Mouse (Mus musculus) kidney, postnatal 4 days (tissue): ENCODE results near the gene Paqr5.
A peak's percentile ranks its signal among the peaks of the same experiment; 100 is the strongest.

Experiments
- DNase-seq, 2 experiments: peaks; one replicate each; pipeline ENCODE4 v3.0.0; 2021; ENCODE audit warnings: mixed read lengths in 2 of 2

The Paqr5 gene

DNA sequence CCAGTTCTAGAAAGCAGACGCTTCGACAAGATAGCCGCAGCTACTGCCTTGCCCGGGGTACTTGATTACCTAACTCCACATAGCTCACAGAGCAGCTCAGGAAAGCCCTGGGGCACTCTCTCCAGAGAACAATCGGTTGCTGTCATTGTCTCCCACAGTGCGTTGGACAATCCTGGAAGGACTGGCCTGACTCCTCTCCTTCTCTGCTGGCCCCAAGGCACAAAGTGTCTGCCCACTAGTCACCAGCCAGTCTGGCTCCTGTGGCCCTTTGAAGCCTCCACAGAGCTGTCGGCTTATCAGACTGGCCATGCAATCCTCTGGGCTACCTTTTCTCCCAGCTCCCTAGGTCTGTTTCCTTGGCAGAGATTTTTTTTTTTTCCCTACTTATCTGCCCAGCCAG is 74.4 kb downstream of the Paqr5 start:
- DNase-seq = no peak

GRCm38 (mm10) chr9:61947402-61948346 is 79.0 kb downstream of the Paqr5 start:
- DNase-seq = peak; percentile 85 to 89

DNA sequence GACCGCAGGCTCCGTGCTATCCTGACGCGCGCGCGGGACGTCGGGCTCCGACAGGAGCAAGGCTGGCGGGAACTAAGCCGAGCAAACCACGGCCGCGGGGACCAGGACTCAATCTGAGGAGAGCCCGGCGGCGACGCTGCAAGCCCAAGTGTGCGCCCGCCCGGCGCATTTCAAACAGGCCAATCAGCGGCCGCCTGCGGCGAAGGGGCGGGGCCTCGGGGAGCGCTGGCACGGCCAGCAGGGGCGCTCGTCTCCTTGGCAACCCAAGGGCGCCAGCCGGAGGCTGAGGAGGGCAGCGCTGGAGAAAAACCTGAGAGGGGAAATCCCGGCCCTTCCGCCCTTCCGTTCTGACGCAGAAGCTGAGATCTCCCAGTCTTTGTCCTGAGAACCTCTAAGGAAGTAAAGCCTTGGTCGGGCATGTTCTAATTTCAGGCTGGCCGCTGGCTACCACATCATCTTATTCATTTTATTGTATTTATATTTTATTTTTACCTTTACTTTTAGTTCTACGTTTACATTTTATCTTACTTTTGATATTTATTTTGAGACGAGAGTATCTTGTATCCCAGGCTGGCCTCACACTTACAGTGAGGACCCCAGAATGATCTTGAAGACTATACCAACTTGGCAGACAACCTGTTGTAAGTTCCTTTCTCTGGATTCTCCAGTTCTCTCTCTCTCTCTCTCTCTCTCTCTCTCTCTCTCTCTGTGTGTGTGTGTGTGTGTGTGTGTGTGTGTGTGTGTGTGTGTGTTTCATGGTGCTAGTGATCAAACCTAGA is 79.8 kb downstream of the Paqr5 start, which contains the start of gene Kif23:
Gene Kif23 (minus strand): TSS at position 152 of the 779 bp plus-strand sequence.
- peak; percentile 98 for DNase-seq

- DNase-seq = peak in 1 of 2 experiments; percentile 64
Observed at GRCm38 (mm10) chr9:61945973-61946611, 80.6 kb downstream of the Paqr5 start.

DNA sequence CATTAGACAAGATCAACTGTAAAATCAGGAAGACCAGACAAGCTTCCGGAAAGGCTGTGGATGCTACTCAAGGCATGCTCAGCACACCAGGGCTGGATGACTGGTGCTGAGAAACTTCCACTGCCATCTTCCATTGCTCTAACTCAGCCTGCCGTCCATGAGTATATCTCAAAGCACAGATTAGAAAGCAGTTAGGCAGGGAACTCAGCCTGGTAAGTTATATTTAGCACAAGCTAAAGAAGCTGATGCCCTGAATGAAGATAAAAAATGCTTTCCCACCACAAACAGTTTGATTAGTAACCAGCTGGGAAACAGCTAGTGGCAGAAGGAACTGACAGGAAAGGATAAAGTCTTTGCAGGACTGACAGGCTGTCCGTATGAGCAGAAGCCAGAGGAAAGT is 85.6 kb downstream of the Paqr5 start:
- DNase-seq = no peak

GRCm38 (mm10) chr9:61933333-61933732 is 93.3 kb downstream of the Paqr5 start:
- DNase-seq = no peak

GRCm38 (mm10) chr9:61932009-61932408 is 94.6 kb downstream of the Paqr5 start:
- no peak for DNase-seq

DNA sequence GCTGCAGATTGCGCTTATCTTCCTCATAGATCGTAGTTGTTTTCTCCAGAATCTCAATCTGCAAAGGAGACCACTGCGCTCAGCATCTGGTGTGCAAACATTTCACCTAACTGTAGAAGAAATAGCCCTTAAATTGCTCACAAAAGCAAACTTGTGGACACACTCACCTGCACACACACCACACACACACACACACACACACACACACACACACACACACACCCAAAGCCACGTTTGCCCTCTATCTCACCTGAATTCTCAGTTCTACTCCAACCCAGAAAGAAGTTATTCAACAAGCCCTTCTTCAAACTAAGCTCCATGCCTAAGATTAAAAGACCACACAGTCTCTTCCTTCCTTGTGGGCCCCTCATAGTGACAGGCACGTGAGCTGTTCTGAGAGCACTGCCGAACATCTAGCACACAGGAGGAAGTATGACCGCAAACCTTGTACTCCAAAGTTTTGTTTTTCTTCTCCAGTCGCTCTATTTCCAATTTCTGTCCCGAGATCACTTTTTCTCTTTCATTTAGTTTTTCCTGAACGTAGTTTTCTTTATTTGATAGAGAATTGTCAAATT is 101.5 kb downstream of the Paqr5 start:
- no peak for DNase-seq

GRCm38 (mm10) chr9:61920331-61920730 is 106.3 kb downstream of the Paqr5 start:
- no peak for DNase-seq

GRCm38 (mm10) chr9:61919464-61919863 is 107.2 kb downstream of the Paqr5 start:
- no peak for DNase-seq

- DNase-seq = no peak
Observed at GRCm38 (mm10) chr9:61917436-61917835, 109.2 kb downstream of the Paqr5 start.

- no peak for DNase-seq
Observed at GRCm38 (mm10) chr9:61916986-61917385, 109.7 kb downstream of the Paqr5 start.

DNA sequence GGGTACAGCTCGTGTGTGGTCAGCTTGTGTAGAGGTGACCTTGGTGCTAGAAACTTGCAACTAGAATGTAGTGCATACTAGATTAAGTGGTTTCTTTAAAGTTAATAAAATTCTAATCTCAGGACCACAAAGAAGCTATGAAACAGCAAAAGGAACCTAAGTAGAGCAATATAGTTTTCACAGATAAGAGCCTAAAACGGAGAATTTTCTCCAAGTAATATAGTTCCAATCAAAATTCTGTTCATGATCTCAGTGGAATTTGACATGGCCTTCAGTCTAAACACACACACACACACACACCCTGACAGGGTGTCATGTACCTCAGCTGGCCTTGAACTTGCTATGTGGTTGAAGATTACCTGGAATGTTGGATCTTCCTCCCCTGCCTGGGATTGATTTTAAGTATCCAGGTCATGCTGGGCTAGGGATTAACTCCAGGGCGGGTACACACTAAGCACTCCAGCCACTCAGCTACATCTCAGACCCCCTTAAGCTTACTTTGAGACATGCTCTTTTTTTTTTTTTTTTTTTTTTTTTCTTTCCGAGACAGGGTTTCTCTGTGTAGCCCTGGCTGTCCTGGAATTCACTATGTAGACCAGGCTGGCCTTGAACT is 111.2 kb downstream of the Paqr5 start:
- DNase-seq = no peak

- no peak for DNase-seq
Observed at GRCm38 (mm10) chr9:61914917-61915300, 111.7 kb downstream of the Paqr5 start.

DNA sequence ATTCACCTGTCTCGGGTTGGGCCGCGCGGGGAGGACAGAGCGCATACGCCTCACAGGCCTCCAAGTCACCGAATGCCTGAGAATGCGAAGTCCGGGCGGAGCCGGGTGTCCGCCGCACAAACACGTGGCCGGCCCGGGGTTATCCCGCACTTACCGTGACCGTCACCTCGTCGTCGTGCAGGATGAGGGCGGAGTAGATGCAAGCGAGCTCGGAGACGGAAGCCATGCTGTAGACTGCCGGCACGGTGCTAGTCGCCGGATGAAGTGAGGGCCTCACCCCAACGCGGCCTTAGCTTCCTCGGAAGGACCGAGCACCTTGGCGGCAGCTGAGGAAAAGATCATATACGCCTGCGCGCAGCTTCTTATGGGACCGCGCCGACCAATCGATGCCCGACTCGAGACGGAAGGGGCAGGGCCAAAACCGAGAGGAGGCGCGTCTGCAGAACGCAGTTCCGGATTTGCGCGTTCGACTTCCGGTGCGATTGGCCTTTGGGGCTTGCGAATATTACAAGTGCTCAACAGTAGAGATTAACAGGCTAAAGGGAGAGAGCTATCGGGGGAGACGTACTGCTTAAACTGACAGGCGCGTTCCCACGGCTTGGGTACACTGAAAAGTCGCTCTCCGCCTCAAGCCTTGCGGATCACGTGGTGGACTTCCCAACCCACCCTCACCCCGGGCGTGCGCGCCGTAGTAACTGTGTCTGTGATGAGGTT is 112.3 kb downstream of the Paqr5 start, which contains the start of gene Rplp1:
Gene Rplp1 (minus strand): TSS at position 340 of the 714 bp plus-strand sequence.
- DNase-seq = peak; percentile 97 to 98

GRCm38 (mm10) chr9:61911300-61912128 is 115.1 kb downstream of the Paqr5 start:
- DNase-seq = no peak

- DNase-seq = peak; percentile 72 to 75
Observed at GRCm38 (mm10) chr9:61910526-61911256, 116.0 kb downstream of the Paqr5 start.

- no peak for DNase-seq
Observed at GRCm38 (mm10) chr9:61909633-61910032, 117.0 kb downstream of the Paqr5 start.

DNA sequence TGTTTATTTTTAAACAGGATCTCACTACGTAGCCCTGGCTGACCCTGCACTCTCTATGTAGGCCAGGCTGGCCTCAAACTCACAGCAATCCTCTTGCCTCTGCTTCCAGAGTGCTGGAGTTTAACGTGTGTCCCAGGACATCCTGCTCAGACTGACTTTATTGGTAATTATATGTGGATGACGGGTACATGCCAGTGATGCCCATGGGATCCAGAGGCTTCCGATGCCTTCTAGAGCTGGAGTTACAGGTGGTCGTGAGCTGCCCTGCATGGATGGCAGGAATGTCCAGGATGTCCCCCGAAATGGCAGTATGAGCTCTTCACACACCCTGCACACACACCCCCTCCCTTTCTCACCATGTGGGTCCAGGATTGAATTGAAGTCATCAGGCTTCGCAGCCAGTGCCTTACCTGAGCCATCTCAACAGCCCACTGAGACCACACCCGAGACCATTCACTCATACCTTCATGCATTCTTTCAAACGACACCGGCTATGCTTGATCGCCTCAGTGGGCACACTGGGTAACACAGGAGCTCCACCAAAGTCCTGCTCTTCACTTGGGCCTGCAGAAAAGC is 117.7 kb downstream of the Paqr5 start:
- no peak for DNase-seq
